Mouse (Mus musculus): ENCODE results near the gene Wfdc3.

- no peak for TF ChIP-seq CTCF (IDR thresholded peaks at IDR 0.05; ENCODE audit: extremely low read depth, insufficient read depth, low read length)
- TF ChIP-seq POLR2A (IDR thresholded peaks at IDR 0.05; ENCODE audit: extremely low read depth, insufficient read depth, low read length): no peak
These were observed 27.7 kb upstream of the Wfdc3 start for GRCm38 (mm10) chr2:164773229-164773988.

All from cortical plate, adult 2 months (tissue).